Mouse (Mus musculus) gastrocnemius, adult 2 months (tissue): ENCODE results near the gene Fv1. TPM values are rescaled to one million over a fixed set of nuclear protein-coding genes. Genes with fewer than 3 reads are reported as not detected.
"Not testable (repeated sequence)": the region's sequence is repeated elsewhere in the genome, so short reads cannot be mapped to it uniquely, and the experiment has no call there.

Experiments used
- DNase-seq: peaks from one replicate; pipeline ENCODE4 v3.0.0; 2022
- H3K27ac ChIP-seq: fragments of 200-600 bp; 2 replicates; pipeline ENCODE4 v1.8.1; 2022; ENCODE audit warnings: mild to moderate bottlenecking
- H3K4me3 ChIP-seq: fragments of 200-600 bp; 2 replicates; pipeline ENCODE4 v1.8.1; 2022; ENCODE audit warnings: mild to moderate bottlenecking, moderate library complexity
- CTCF ChIP-seq: fragments of 200-600 bp; IDR thresholded peaks from 2 replicates; pipeline ENCODE4 v1.8.1; 2022; ENCODE audit warnings: antibody characterized with exemption, mild to moderate bottlenecking, moderate library complexity
- intact Hi-C: fragments of 180-260 bp; cut with DNase I; formaldehyde crosslinking; loops from one replicate; pipeline ENCODE4 v1.15.1; 2025
- long read RNA-seq, 2 experiments: library from polyadenylated mRNA; stranded (forward); transcript quantifications; one replicate each; pipeline ENCODE4 v2.0.0; 2021
- total RNA-seq, 2 experiments: library from RNA; stranded (reverse); gene quantifications; 2 replicates each; pipeline ENCODE4 v1.2.3; 2021

Fv1 gene
- total RNA-seq: 1 to 10 TPM; 7.3 to 7.7 TPM
- long read RNA-seq, experiment 1, partial matches to known transcripts: 0 of 3 reads
- long read RNA-seq, experiment 1, other reads (novel, unspliced or antisense): 1 of 3 reads
- long read RNA-seq, experiment 2, partial matches to known transcripts: 0 of 3 reads
- long read RNA-seq, experiment 2, other reads (novel, unspliced or antisense): 1 of 3 reads

- TF ChIP-seq CTCF: peak; percentile 9; the same call in 1 of the 2 replicates
Measured at GRCm38 (mm10) chr4:147868450-147869031, at the start of gene Fv1, which contains the start of gene Miip. Gene Fv1 (plus strand): TSS chr4:147868979. Gene Miip (minus strand): TSS chr4:147868816.

GRCm38 (mm10) chr4:147819659-147820058 is 49.1 kb upstream of the Fv1 start:
- H3K4me3 ChIP-seq, H3K27ac ChIP-seq, DNase-seq, intact Hi-C loops: not testable (repeated sequence)

More at GRCm38 (mm10) chr4:147868450-147869031, at the start of gene Fv1, which contains the start of gene Miip:
- peak; percentile 97 for DNase-seq
- intact Hi-C loops: loop anchor here (2.0 kb wide), 1 partner anchor 28 kb away; no protein-coding TSS in a partner anchor
- peak within 1 kb of the TSS; percentile 91 for H3K27ac ChIP-seq
- H3K4me3 ChIP-seq: peak within 1 kb of the TSS; percentile 96

GRCm38 (mm10) chr4:147821414-147821813 is 47.4 kb upstream of the Fv1 start:
- intact Hi-C loops, H3K4me3 ChIP-seq, DNase-seq, H3K27ac ChIP-seq: not testable (repeated sequence)

- DNase-seq: no peak
- no peak for TF ChIP-seq CTCF
- H3K4me3 ChIP-seq: no peak overlapping the region
- no peak overlapping the region for H3K27ac ChIP-seq
- intact Hi-C loops: no loop called here
Measured at GRCm38 (mm10) chr4:147824389-147824788, 44.4 kb upstream of the Fv1 start.

- H3K4me3 ChIP-seq, intact Hi-C loops, DNase-seq, H3K27ac ChIP-seq: not testable (repeated sequence)
Measured at GRCm38 (mm10) chr4:147839282-147839681, 29.5 kb upstream of the Fv1 start.

- no peak for TF ChIP-seq CTCF
- intact Hi-C loops: no loop called here
- Histone ChIP-seq H3K27ac (no peak overlapping the region), H3K4me3 (no peak overlapping the region)
- DNase-seq: no peak
Measured at GRCm38 (mm10) chr4:147842871-147843270, 25.9 kb upstream of the Fv1 start.

- DNase-seq: peak; percentile 69
- no peak for TF ChIP-seq CTCF
- Histone ChIP-seq H3K4me3 (peak within 1 kb of the TSS; percentile 78), H3K27ac (peak within 1 kb of the TSS; percentile 91)
- intact Hi-C loops: no loop called here
Measured at GRCm38 (mm10) chr4:147847614-147848583, 20.9 kb upstream of the Fv1 start, which contains the start of gene Zfp933. Gene Zfp933 (minus strand): TSS chr4:147848366.

GRCm38 (mm10) chr4:147848584-147848991 is 20.2 kb upstream of the Fv1 start:
- H3K27ac ChIP-seq: peak overlapping the region; percentile 91
- no peak for DNase-seq
- intact Hi-C loops: no loop called here

GRCm38 (mm10) chr4:147850776-147851175 is 18.0 kb upstream of the Fv1 start:
- no peak overlapping the region for H3K27ac ChIP-seq
- intact Hi-C loops: no loop called here
- DNase-seq: no peak
- no peak overlapping the region for H3K4me3 ChIP-seq
- no peak for TF ChIP-seq CTCF

More at GRCm38 (mm10) chr4:147848584-147848991, 20.2 kb upstream of the Fv1 start:
- no peak for TF ChIP-seq CTCF
- H3K4me3 ChIP-seq: peak overlapping the region; percentile 78

- H3K4me3 ChIP-seq: no peak overlapping the region
- no peak overlapping the region for H3K27ac ChIP-seq
- TF ChIP-seq CTCF: no peak
- DNase-seq: no peak
- intact Hi-C loops: no loop called here
Measured at GRCm38 (mm10) chr4:147862051-147862450, 6.7 kb upstream of the Fv1 start.

GRCm38 (mm10) chr4:147865651-147866050 is 3.1 kb upstream of the Fv1 start:
- intact Hi-C loops: no loop called here
- TF ChIP-seq CTCF: no peak
- no peak for DNase-seq
- Histone ChIP-seq H3K4me3 (no peak overlapping the region), H3K27ac (no peak overlapping the region)

- Histone ChIP-seq H3K27ac (no peak overlapping the region), H3K4me3 (no peak overlapping the region)
- TF ChIP-seq CTCF: no peak
- intact Hi-C loops: no loop called here
- no peak for DNase-seq
Measured at GRCm38 (mm10) chr4:147866056-147866455, 2.7 kb upstream of the Fv1 start.

GRCm38 (mm10) chr4:147866793-147867192 is 2.0 kb upstream of the Fv1 start:
- H3K27ac ChIP-seq, DNase-seq, intact Hi-C loops, H3K4me3 ChIP-seq: not testable (repeated sequence)
